Mouse (Mus musculus): ENCODE measurements around the gene Cpt1a. TPM values are rescaled to one million over a fixed set of nuclear protein-coding genes. Genes with fewer than 3 reads are reported as not detected.

Gene Cpt1a
- total RNA-seq, 2 experiments from 2014 or later: 7.1 to 8.8 TPM

- H3K4me3 ChIP-seq: no peak overlapping the region
- peak; percentile 76 for DNase-seq
- peak overlapping the region; percentile 82 for H3K27ac ChIP-seq
- no peak for TF ChIP-seq CTCF (IDR thresholded peaks at IDR 0.05)
- intact Hi-C loops (cut with DNase I): no loop called here
Measured at GRCm38 (mm10) chr19:3333247-3333646, 11.1 kb downstream of the Cpt1a start.

- TF ChIP-seq CTCF (IDR thresholded peaks at IDR 0.05): no peak
- intact Hi-C loops (cut with DNase I): no loop called here
Measured at GRCm38 (mm10) chr19:3333694-3334515, 11.8 kb downstream of the Cpt1a start.

GRCm38 (mm10) chr19:3334550-3334949 lies 12.4 kb downstream of the Cpt1a start:
- Histone ChIP-seq H3K4me3 (no peak overlapping the region), H3K27ac (peak overlapping the region; percentile 82)
- no peak for TF ChIP-seq CTCF (IDR thresholded peaks at IDR 0.05)
- no peak for DNase-seq
- intact Hi-C loops (cut with DNase I): no loop called here

More at GRCm38 (mm10) chr19:3333694-3334515, 11.8 kb downstream of the Cpt1a start:
- Histone ChIP-seq H3K27ac (peak overlapping the region; percentile 82), H3K4me3 (0 out of 2 replicates have a peak overlapping the region, but pooled peaks have one; percentile 13)
- no peak for DNase-seq

GRCm38 (mm10) chr19:3335917-3336316 lies 13.8 kb downstream of the Cpt1a start:
- intact Hi-C loops (cut with DNase I): no loop called here
- no peak for TF ChIP-seq CTCF (IDR thresholded peaks at IDR 0.05)
- DNase-seq: no peak
- Histone ChIP-seq H3K27ac (no peak overlapping the region), H3K4me3 (no peak overlapping the region)

GRCm38 (mm10) chr19:3336485-3337255 lies 14.5 kb downstream of the Cpt1a start:
- Histone ChIP-seq H3K27ac (peak overlapping the region; percentile 16; the same call in 1 of the 2 replicates), H3K4me3 (no peak overlapping the region)
- DNase-seq: no peak
- intact Hi-C loops (cut with DNase I): no loop called here
- no peak for TF ChIP-seq CTCF (IDR thresholded peaks at IDR 0.05)

GRCm38 (mm10) chr19:3339187-3339586 lies 17.1 kb downstream of the Cpt1a start:
- intact Hi-C loops (cut with DNase I): no loop called here
- TF ChIP-seq CTCF (IDR thresholded peaks at IDR 0.05): no peak
- Histone ChIP-seq H3K4me3 (no peak overlapping the region), H3K27ac (no peak overlapping the region)
- DNase-seq: no peak

- H3K27ac ChIP-seq: no peak overlapping the region
- no peak for TF ChIP-seq CTCF (IDR thresholded peaks at IDR 0.05)
- intact Hi-C loops (cut with DNase I): no loop called here
- no peak for DNase-seq
- no peak overlapping the region for H3K4me3 ChIP-seq
Measured at GRCm38 (mm10) chr19:3341021-3341420, 18.9 kb downstream of the Cpt1a start.

- DNase-seq: no peak
- TF ChIP-seq CTCF (IDR thresholded peaks at IDR 0.05): no peak
- Histone ChIP-seq H3K4me3 (no peak overlapping the region), H3K27ac (no peak overlapping the region)
- intact Hi-C loops (cut with DNase I): loop anchor here (1.0 kb wide), 1 partner anchor 14 kb away; no protein-coding TSS in a partner anchor
Measured at GRCm38 (mm10) chr19:3343929-3344328, 21.8 kb downstream of the Cpt1a start.

GRCm38 (mm10) chr19:3344636-3345544 lies 22.8 kb downstream of the Cpt1a start:
- intact Hi-C loops (cut with DNase I): loop anchor here (1.0 kb wide), 1 partner anchor 13 kb away; no protein-coding TSS in a partner anchor
- DNase-seq: no peak
- Histone ChIP-seq H3K4me3 (no peak overlapping the region), H3K27ac (no peak overlapping the region)
- TF ChIP-seq CTCF (IDR thresholded peaks at IDR 0.05): no peak

GRCm38 (mm10) chr19:3347784-3348183 lies 25.6 kb downstream of the Cpt1a start:
- no peak for DNase-seq
- Histone ChIP-seq H3K27ac (no peak overlapping the region), H3K4me3 (no peak overlapping the region)
- TF ChIP-seq CTCF (IDR thresholded peaks at IDR 0.05): peak; percentile 49
- intact Hi-C loops (cut with DNase I): no loop called here

GRCm38 (mm10) chr19:3353415-3354111 lies 31.4 kb downstream of the Cpt1a start:
- Histone ChIP-seq H3K4me3 (peak overlapping the region; percentile 24; the same call in 1 of the 2 replicates), H3K27ac (peak overlapping the region; percentile 83)
- peak; percentile 84 for DNase-seq
- no peak for TF ChIP-seq CTCF (IDR thresholded peaks at IDR 0.05)
- intact Hi-C loops (cut with DNase I): loop anchor here (2.0 kb wide), 1 partner anchor 61 kb away; no protein-coding TSS in a partner anchor

Measured in gastrocnemius, adult 2 months (tissue).